Mouse (Mus musculus): Measurements from ENCODE around the gene Plcb3.

GRCm38 (mm10) chr19:6951994-6952711 lies 24.1 kb downstream of the Plcb3 start:
- TF ChIP-seq POLR2A (IDR thresholded peaks at IDR 0.05; ENCODE audit: low read depth, low read length), result no peak
- no peak for TF ChIP-seq CTCF (IDR thresholded peaks at IDR 0.05; ENCODE audit: extremely low read depth, insufficient read depth, insufficient read length, insufficient replicate concordance)

Measured in spleen, adult 2 months (tissue).